Mouse (Mus musculus) c-Kit-positive CD71-positive TER-119-positive erythroid progenitor cells, embryonic 14.5 days (primary cell): ENCODE data around the gene Ift74.

ENCODE experiments used
- DNase-seq: peaks from one replicate; pipeline ENCODE4 v3.0.0-alpha.2; 2013; ENCODE audit warnings: low spot score

Gene Ift74

GRCm38 (mm10) chr4:94692175-94692574 lies 77.9 kb downstream of the Ift74 start:
- DNase-seq, result no peak

DNA sequence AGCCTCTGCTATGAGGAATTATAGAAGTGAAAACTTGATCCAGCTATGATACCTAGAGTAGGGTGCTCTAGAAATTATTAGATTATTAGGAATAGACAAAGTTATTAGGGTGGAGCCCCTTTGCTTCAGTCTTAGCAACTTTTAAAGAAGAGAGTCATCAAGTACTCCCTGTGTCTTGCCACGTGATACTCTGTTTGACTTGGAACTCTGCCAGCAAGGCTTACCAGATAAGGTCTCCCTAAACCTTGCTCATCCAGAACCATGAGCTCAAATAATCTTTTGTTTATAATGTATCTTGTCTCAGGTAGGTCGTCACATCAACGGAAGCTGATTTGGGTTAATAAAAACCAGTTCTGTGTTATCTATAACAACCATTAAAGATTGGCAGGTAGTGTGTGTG lies 82.1 kb downstream of the Ift74 start:
- no peak for DNase-seq

GRCm38 (mm10) chr4:94711002-94711401 lies 96.7 kb downstream of the Ift74 start:
- no peak for DNase-seq

- no peak for DNase-seq
Measured at GRCm38 (mm10) chr4:94711426-94711825, 97.1 kb downstream of the Ift74 start.

DNA sequence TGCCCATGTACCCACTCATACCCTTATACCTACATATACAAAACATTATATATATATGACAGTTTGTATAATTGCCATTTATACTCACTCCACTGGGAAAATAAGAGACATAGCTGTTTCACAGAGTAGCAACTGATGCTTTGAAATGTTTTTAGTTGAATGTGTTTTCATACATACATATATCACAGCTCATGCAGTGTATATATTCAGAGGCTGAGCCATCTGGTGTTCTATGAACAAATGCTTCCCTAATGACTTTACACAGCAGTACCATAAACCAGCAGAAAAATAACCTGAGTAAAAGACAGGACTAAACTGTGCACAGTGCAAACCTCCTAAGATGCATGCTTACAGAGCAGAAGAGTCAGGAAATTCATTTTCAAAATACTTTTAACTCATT lies 99.5 kb downstream of the Ift74 start:
- DNase-seq, result no peak

GRCm38 (mm10) chr4:94715166-94715565 lies 100.9 kb downstream of the Ift74 start:
- no peak for DNase-seq

DNA sequence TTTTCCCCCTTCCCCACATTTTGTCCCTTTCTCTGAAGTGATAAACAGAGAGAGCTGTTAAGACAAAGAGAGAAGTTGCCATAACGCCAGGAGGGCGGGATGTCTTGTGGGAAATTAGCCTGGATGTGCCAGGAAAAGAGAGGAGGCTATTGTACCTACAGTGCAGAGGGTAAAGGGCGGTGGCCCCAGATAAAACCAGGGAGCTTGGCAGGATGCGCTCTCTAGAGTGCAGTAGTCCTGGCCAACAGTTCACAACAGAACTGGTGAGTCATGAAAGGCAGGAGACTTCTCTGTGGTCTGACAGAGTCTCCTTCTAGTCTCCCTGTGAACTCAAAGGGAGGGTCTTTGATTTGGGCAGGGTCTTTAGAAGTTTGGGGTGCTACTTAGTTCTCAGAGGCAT lies 111.5 kb downstream of the Ift74 start:
- no peak for DNase-seq

DNA sequence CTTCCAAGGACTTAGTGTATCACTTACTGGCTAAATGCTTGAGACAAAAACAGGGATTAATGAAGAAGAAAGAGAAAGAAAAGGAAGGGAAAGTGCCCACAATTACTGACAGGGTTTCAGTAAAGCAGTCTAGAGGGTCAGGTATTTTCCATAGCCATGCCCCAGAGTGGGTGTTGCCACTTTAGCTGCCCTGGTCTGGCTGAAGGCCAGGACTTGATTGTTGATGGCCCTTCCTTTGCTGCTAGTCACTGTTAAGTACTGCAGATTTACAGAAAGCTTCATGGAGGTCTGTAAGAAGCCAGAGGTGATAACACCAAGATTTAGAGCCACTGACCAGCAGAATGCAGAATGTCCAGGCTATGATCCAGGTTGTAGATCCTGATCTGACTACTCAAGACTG lies 118.4 kb downstream of the Ift74 start:
- no peak for DNase-seq

GRCm38 (mm10) chr4:94737326-94738295 lies 123.3 kb downstream of the Ift74 start:
- DNase-seq, result no peak

GRCm38 (mm10) chr4:94738838-94739731 lies 124.8 kb downstream of the Ift74 start, which contains the start of gene Tek:
Tek (plus strand) TSS chr4:94739289.
- no peak for DNase-seq

DNA sequence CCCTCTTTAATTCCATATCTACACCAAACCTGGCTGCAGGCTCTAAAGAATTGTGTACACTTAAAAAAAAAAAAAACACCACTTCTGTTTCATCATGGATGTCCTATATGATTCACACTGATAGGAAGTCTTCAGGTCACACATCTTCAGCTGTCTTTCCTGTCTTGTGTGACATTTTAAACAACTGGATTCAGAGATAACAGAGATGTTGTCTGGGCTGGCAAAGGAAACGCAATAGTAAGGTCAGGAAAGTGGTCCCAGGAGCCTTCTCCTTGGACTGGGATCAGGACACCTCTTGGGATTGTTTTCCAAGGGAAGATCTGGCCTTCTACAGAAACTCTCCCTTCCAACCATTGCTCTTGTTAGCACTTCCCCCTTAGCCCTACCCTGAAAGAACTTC lies 127.5 kb downstream of the Ift74 start:
- DNase-seq, result no peak
